Mouse (Mus musculus): ENCODE data around the gene Sgsm3. TPM values are rescaled to one million over a fixed set of nuclear protein-coding genes. Genes with fewer than 3 reads are reported as not detected.

The Sgsm3 gene
- total and polyA plus RNA-seq, 2 experiments from 2014 or later = 60.6 to 91.4 TPM

DNA sequence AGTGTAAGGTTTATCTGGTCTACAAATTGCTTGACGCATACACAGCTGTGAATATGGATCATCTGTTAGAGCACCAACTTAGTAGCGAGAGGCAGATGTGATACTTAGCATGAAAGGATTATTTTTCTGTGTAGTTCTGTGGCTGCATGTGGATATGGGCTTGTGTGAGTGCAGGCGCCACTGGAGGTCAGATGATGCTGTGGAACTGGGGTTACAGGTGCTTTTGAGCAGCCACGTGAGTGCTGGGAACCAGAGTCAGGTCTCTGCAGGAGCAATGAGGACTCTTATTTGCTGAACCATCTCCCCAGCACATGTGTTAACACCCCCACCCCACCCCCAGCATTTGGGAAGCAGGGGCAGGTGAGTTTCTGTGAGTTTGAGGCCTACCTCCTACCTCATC lies 28.1 kb upstream of the Sgsm3 start:
- DNase-seq (ENCODE audit: low spot score) = no peak
- no peak for ATAC-seq
- Histone ChIP-seq H3K36me3 (ENCODE audit: insufficient read depth, low read length) (peaks cover 10% of the 10 kb centered on the region), H3K9me3 (ENCODE audit: low read length) (no peaks in the 10 kb centered on the region), H3K4me1 (ENCODE audit: insufficient read depth, low read length) (peaks cover 5% of the 10 kb centered on the region), H3K27ac (no peak overlapping the region), H3K27me3 (ENCODE audit: insufficient read depth, low read length) (no peaks in the 10 kb centered on the region), H3K9ac (replicated peaks; ENCODE audit: low read length) (no peak overlapping the region), H3K4me3 (ENCODE audit: low read length) (peak overlapping the region; percentile 71), H3K4me2 (ENCODE audit: low read depth, low read length) (peak overlapping the region; percentile 89)
- TF ChIP-seq CTCF (IDR thresholded peaks at IDR 0.05; ENCODE audit: low read depth) = no peak
- WGBS = 58% methylated on average over 4 of the region's 4 CpGs

DNA sequence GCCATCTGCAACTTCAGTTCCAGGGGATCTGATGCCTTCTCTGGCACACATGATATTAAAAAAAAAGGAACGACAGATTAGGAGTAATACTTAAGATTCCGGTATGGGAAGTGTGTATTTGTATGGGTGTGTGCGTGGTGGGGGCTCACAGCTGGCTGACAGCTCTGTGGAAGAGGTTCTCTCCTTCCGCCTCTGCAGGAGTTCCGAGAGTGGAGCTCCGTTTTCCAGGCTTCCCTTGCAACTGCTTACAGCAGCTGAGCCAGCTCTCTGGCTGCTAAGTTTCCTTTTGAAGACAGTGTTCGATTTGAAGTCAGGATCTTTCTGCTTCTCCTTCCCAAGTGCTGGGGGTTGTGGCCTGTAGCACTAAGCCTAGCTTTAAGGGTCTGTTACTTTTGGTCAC lies 27.5 kb upstream of the Sgsm3 start:
- Histone ChIP-seq H3K9ac (replicated peaks; ENCODE audit: low read length) (no peak overlapping the region), H3K36me3 (ENCODE audit: insufficient read depth, low read length) (peaks cover 17% of the 10 kb centered on the region), H3K4me3 (ENCODE audit: low read length) (no peak overlapping the region), H3K4me1 (ENCODE audit: insufficient read depth, low read length) (peaks cover 5% of the 10 kb centered on the region), H3K4me2 (ENCODE audit: low read depth, low read length) (peak overlapping the region; percentile 89; the same call in 1 of the 2 replicates), H3K27ac (no peak overlapping the region), H3K9me3 (ENCODE audit: low read length) (no peaks in the 10 kb centered on the region), H3K27me3 (ENCODE audit: insufficient read depth, low read length) (no peaks in the 10 kb centered on the region)
- DNase-seq (ENCODE audit: low spot score) (no peak), ATAC-seq (no peak)
- WGBS = 87% methylated on average over 7 of the region's 7 CpGs
- TF ChIP-seq CTCF (IDR thresholded peaks at IDR 0.05; ENCODE audit: low read depth) = no peak

DNA sequence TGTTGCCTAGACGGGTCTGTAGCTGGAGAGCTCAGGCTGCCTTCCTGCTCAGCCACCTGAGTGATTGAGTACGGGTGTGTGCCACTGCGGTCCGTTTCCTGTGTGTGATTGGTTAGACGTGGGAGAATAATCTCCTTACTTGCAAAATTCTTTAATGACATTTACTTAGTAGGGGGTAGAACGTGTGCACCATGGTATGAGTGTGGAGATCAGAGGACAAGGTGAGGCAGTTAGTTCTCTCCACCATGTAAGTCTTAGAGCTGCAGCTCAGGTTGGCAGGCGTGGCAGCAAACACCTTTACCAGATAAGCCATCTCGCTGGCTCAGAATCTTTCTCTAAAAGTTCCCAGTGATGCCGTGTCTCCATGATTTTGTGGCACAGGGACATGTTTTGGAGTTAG lies 23.6 kb upstream of the Sgsm3 start:
- no peak overlapping the region for H3K4me3 ChIP-seq (ENCODE audit: low read length)
- H3K27ac ChIP-seq = no peak overlapping the region
- no peak for ATAC-seq
- no peak for TF ChIP-seq CTCF (IDR thresholded peaks at IDR 0.05; ENCODE audit: low read depth)
- H3K27me3 ChIP-seq (ENCODE audit: insufficient read depth, low read length) = no peaks in the 10 kb centered on the region
- peaks cover 5% of the 10 kb centered on the region for H3K4me1 ChIP-seq (ENCODE audit: insufficient read depth, low read length)
- H3K36me3 ChIP-seq (ENCODE audit: insufficient read depth, low read length) = peaks cover 39% of the 10 kb centered on the region
- H3K9me3 ChIP-seq (ENCODE audit: low read length) = no peaks in the 10 kb centered on the region
- DNase-seq (ENCODE audit: low spot score) = no peak
- H3K9ac ChIP-seq (replicated peaks; ENCODE audit: low read length) = no peak overlapping the region
- 93% methylated on average over 9 of the region's 9 CpGs for WGBS
- H3K4me2 ChIP-seq (ENCODE audit: low read depth, low read length) = no peak overlapping the region

DNA sequence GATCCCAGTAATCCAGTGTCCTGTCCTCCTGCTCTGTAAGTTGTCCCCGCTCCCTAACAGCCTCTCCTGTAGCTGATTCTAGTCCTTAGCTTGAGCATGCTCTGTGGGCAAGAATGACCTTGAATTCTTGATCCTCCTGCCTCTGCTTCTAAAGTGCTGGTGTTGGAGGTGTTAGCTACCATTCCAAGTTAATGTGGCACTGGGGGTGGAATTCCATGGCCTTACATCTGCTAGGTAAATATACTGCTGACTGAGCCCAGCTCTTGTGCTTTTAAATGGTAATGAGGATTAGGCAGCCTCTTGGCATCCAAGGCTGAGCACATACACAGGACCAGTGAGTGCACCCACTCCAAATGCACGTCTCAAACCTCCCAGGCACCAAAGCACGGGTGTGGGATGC lies 22.7 kb upstream of the Sgsm3 start:
- no peak for DNase-seq (ENCODE audit: low spot score)
- H3K4me3 ChIP-seq (ENCODE audit: low read length) = no peak overlapping the region
- TF ChIP-seq CTCF (IDR thresholded peaks at IDR 0.05; ENCODE audit: low read depth) = no peak
- no peak for ATAC-seq
- H3K4me2 ChIP-seq (ENCODE audit: low read depth, low read length) = no peak overlapping the region
- WGBS = 76% methylated on average over 3 of the region's 3 CpGs
- peaks cover 39% of the 10 kb centered on the region for H3K36me3 ChIP-seq (ENCODE audit: insufficient read depth, low read length)
- no peaks in the 10 kb centered on the region for H3K9me3 ChIP-seq (ENCODE audit: low read length)
- no peaks in the 10 kb centered on the region for H3K27me3 ChIP-seq (ENCODE audit: insufficient read depth, low read length)
- H3K27ac ChIP-seq = no peak overlapping the region
- H3K9ac ChIP-seq (replicated peaks; ENCODE audit: low read length) = no peak overlapping the region
- H3K4me1 ChIP-seq (ENCODE audit: insufficient read depth, low read length) = no peaks in the 10 kb centered on the region

DNA sequence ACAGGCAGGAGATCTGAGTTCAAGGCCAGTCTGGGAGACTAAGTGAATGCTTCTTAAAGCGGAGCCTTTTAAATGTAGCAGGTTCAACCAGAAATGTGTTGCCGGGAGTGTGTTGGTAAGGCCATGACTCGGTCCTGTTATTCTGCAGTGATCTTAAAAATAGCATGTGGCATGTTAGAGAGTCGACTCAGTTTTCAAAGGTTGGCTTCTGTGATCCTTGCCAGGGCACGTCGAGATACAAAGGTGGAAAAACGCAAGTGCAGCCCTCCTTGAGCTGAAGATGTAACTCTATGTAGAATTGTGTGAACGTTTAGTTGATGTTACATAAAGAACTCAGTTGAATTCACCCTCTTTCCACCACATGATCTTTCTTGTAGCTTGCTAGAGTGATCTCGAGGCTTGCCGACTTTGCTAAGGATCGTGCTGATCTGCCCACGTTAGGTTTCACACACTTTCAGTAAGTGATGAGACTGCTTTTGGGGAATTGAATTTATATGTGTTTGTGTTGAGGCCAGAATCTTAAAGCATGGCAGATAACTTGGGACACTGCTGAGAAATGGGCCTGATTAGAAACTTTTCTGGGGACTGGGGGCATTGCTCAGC lies 21.6 kb upstream of the Sgsm3 start:
- H3K4me1 ChIP-seq (ENCODE audit: insufficient read depth, low read length) = no peaks in the 10 kb centered on the region
- H3K4me3 ChIP-seq (ENCODE audit: low read length) = no peak overlapping the region
- no peaks in the 10 kb centered on the region for H3K9me3 ChIP-seq (ENCODE audit: low read length)
- DNase-seq (ENCODE audit: low spot score) = no peak
- H3K27ac ChIP-seq = no peak overlapping the region
- H3K27me3 ChIP-seq (ENCODE audit: insufficient read depth, low read length) = no peaks in the 10 kb centered on the region
- WGBS = 94% methylated on average over 12 of the region's 12 CpGs
- no peak overlapping the region for H3K4me2 ChIP-seq (ENCODE audit: low read depth, low read length)
- H3K9ac ChIP-seq (replicated peaks; ENCODE audit: low read length) = no peak overlapping the region
- TF ChIP-seq CTCF (IDR thresholded peaks at IDR 0.05; ENCODE audit: low read depth) = no peak
- no peak for ATAC-seq
- H3K36me3 ChIP-seq (ENCODE audit: insufficient read depth, low read length) = peaks cover 45% of the 10 kb centered on the region

DNA sequence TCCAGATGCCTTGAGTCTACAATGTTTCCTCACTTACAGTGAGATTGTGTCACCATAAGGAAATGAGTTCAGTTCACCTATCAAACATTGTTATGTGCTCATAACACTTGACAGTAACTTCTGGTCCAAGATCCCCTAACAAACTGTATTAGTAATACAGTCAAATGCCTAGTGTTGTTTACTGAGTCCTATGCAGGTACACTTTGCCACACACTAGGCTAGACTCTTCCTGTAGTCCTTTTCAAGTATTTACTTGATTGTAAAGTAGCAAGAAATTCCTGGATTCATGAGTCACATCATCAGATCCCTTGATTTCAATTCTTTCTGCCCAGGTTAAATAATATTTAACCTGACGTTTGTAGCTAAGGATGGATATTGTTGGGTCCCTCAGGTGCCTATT lies 8.2 kb upstream of the Sgsm3 start:
- no peak for DNase-seq (ENCODE audit: low spot score)
- Histone ChIP-seq H3K27ac (no peak overlapping the region), H3K9ac (replicated peaks; ENCODE audit: low read length) (no peak overlapping the region), H3K27me3 (ENCODE audit: insufficient read depth, low read length) (no peaks in the 10 kb centered on the region), H3K4me1 (ENCODE audit: insufficient read depth, low read length) (no peaks in the 10 kb centered on the region), H3K36me3 (ENCODE audit: insufficient read depth, low read length) (peaks cover 50% of the 10 kb centered on the region), H3K9me3 (ENCODE audit: low read length) (no peaks in the 10 kb centered on the region), H3K4me3 (ENCODE audit: low read length) (no peak overlapping the region), H3K4me2 (ENCODE audit: low read depth, low read length) (no peak overlapping the region)
- no peak for ATAC-seq
- TF ChIP-seq CTCF (IDR thresholded peaks at IDR 0.05; ENCODE audit: low read depth) = no peak
- WGBS = 93% methylated on average over 1 of the region's 1 CpGs

DNA sequence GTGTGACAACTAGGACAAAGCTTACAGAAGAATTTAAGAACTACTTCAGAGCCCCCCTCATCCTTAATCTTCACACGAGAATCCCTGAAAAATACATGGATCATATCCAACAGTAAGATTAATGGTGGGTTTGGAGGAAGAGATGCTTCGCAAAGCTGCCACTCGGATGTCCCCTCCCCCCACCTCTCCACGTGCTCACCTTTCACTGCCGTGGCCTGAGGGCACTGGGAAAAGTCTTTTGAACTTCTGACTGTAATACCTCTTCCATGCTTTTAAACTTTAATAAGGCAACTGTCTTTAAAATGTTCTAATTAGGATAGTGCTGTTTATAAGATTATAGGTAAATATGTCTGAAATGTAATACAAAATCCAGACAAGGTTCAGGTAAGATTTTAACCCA lies 3.3 kb upstream of the Sgsm3 start:
- Histone ChIP-seq H3K36me3 (ENCODE audit: insufficient read depth, low read length) (peaks cover 13% of the 10 kb centered on the region), H3K4me1 (ENCODE audit: insufficient read depth, low read length) (peaks cover 8% of the 10 kb centered on the region; the same call in 1 of the 2 replicates), H3K9me3 (ENCODE audit: low read length) (no peaks in the 10 kb centered on the region), H3K9ac (replicated peaks; ENCODE audit: low read length) (no peak overlapping the region), H3K4me2 (ENCODE audit: low read depth, low read length) (no peak overlapping the region), H3K27me3 (ENCODE audit: insufficient read depth, low read length) (no peaks in the 10 kb centered on the region), H3K27ac (no peak overlapping the region), H3K4me3 (ENCODE audit: low read length) (no peak overlapping the region)
- DNase-seq (ENCODE audit: low spot score) = no peak
- WGBS = 57% methylated on average over 5 of the region's 5 CpGs
- ATAC-seq = no peak
- no peak for TF ChIP-seq CTCF (IDR thresholded peaks at IDR 0.05; ENCODE audit: low read depth)
